Mouse (Mus musculus) layer of hippocampus, adult 6 months (tissue): ENCODE data around the gene Eml5. TPM values are rescaled to one million over a fixed set of nuclear protein-coding genes. Genes with fewer than 3 reads are reported as not detected.

ENCODE experiments used
- long read RNA-seq, 2 experiments: library from polyadenylated mRNA; unstranded; transcript quantifications; one replicate each; pipeline ENCODE4 v2.0.0; 2019 to 2020
- polyA plus RNA-seq: library from polyadenylated mRNA; unstranded; fragments of <200 nt; fragmentation: Nextera tagmentation; gene quantifications from 2 replicates; pipeline ENCODE4 v1.2.3, GENCODE M21; 2021

Gene Eml5
- 3.0 and 3.7 TPM in 2 replicates for polyA plus RNA-seq
- long read RNA-seq, experiment 1, partial matches to known transcripts, result 5 of 9 reads
- long read RNA-seq, experiment 1, other reads (novel, unspliced or antisense), result 3 of 9 reads
- long read RNA-seq, experiment 2, partial matches to known transcripts, result 19 of 43 reads
- long read RNA-seq, experiment 2, other reads (novel, unspliced or antisense), result 19 of 43 reads

GRCm38 (mm10) chr12:98900881-98901801 lies at the start of gene Eml5:
Gene Eml5 (minus strand): TSS chr12:98901484.

GRCm38 (mm10) chr12:98920194-98920991 lies 19.1 kb upstream of the Eml5 start, which contains the start of gene Ttc8:
Gene Ttc8 (plus strand): TSS chr12:98920574.

GRCm38 (mm10) chr12:98746746-98747379 lies 154.4 kb downstream of the Eml5 start, which contains the start of gene Zc3h14:
Gene Zc3h14 (plus strand): TSS chr12:98746964.

GRCm38 (mm10) chr12:98736951-98737800 lies 164.1 kb downstream of the Eml5 start, which contains the start of gene Ptpn21:
Gene Ptpn21 (minus strand): TSS chr12:98737405.

Other genes with a start within 250 kb of the Eml5 start
- gene Ptpn21, start 164.1 kb downstream of the Eml5 start, polyA plus RNA-seq, result 1.4 and 2.1 TPM in 2 replicates
- 27.2 and 27.7 TPM in 2 replicates for gene Zc3h14, start 154.5 kb downstream of the Eml5 start, polyA plus RNA-seq
- 14.0 and 14.2 TPM in 2 replicates for gene Ttc8, start 19.1 kb upstream of the Eml5 start, polyA plus RNA-seq